In genomic region chr10:73147543-73147942, GRCm38 (mm10) we compare ENCODE assay signal across 20 mouse cellular contexts. TPM values are rescaled to one million over a fixed set of nuclear protein-coding genes. Genes with fewer than 3 reads are reported as not detected.
"Had no signal": no experiment of that assay in that cellular context is flagged by ENCODE, and none has a peak within 500 bp of the region (broad histone marks: within the 10 kb centered on the region; RNA-seq: fewer than 3 reads in every experiment).

No protein-coding gene starts in this region.

- ATAC-seq: liver, postnatal 0 days; lung, postnatal 0 days had no signal

- H3K4me2 ChIP-seq: liver, embryonic 11.5 days; liver, embryonic 13.5 days; liver, embryonic 15.5 days; lung, embryonic 15.5 days; neural tube, embryonic 12.5 days had no signal

- H3K9ac ChIP-seq: liver, embryonic 13.5 days; liver, embryonic 15.5 days; liver, postnatal 0 days; lung, embryonic 15.5 days; neural tube, embryonic 12.5 days had no signal

- H3K36me3 ChIP-seq: liver, embryonic 13.5 days; liver, embryonic 15.5 days; lung, embryonic 15.5 days; neural tube, embryonic 12.5 days had no signal

- H3K9me3 ChIP-seq: liver, embryonic 13.5 days; liver, embryonic 15.5 days; lung, embryonic 15.5 days; megakaryocyte, embryonic 14.5 days; neural tube, embryonic 12.5 days had no signal

- H3K4me1 ChIP-seq: liver, embryonic 13.5 days; liver, embryonic 15.5 days; lung, embryonic 15.5 days; megakaryocyte, embryonic 14.5 days; neural tube, embryonic 12.5 days had no signal

- H3K27me3 ChIP-seq: liver, embryonic 13.5 days; liver, embryonic 15.5 days; lung, embryonic 15.5 days; megakaryocyte, embryonic 14.5 days; neural tube, embryonic 12.5 days had no signal

- H3K4me3 ChIP-seq: liver, embryonic 13.5 days; liver, embryonic 15.5 days; lung, embryonic 15.5 days; megakaryocyte, embryonic 14.5 days; neural tube, embryonic 12.5 days had no signal

- DNase-seq: liver, embryonic 13.5 days; liver, postnatal 0 days; lung, adult 2 months; lung, postnatal 14 days; lung, postnatal 36 days; right cerebral cortex, postnatal 14 days; spleen, adult 18-20 months; thymus, adult 18-20 months; thymus, postnatal 14 days; thymus, postnatal 36 days had no signal

- H3K27ac ChIP-seq: liver, embryonic 13.5 days; liver, embryonic 15.5 days; lung, embryonic 15.5 days; macrophage; neural tube, embryonic 12.5 days had no signal

RNA-seq across cellular contexts. Expression of gene Pcdh15, which starts 48.4 kb away (rescaled TPM):
- total RNA-seq: megakaryocyte progenitor cell, adult 5-6 weeks; monocyte, adult 5-6 weeks; neutrophil, adult 5-6 weeks had no signal
- polyA plus RNA-seq: macrophage had no signal
